In the genomic region with DNA sequence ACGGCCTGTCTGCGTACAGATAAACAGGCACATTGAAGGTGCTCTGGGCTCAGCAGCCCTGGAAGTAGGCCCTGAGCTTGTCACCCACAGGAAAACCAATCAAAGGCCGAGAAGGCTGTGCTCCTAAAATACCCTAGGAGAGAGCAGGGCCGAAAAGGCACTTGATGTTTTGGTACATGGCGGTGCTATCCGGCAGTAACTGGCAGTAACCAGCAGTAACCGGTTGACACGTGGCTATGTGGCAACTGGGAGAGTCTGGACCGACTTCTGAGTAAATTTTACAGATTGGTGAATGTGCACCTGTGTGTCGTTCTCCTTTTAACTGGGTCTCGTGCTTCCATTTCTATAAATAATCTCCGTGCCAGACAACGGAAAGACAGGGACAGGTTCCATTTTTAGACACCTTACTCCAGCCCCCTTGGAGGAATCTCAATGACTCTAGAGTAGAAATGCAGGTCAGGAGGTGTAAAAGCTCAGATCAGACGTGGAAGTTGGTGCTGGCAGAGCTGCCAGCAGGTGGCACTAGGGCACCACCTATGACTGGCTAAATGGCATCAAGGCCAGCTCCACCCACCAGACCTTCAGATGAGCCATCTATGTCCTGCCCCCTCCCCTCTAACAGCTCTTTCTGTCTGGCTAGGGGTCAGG, we compare ENCODE assay signal across 8 mouse cellular contexts.
DNase-seq lines count a peak whose midpoint lies in the region; ATAC-seq lines count a peak whose summit lies in the region.

No protein-coding gene starts in this region.

- ATAC-seq in hindbrain, embryonic 13.5 days (ENCODE audit: low FRiP score): peak; percentile 72

- peak; percentile 73 for DNase-seq in 416B (ENCODE audit: low read depth)
- DNase-seq in Muller cell, postnatal 12 days (ENCODE audit: inconsistent ontology term): peak; percentile 58
- peak; percentile 84 for DNase-seq in cerebellum, adult 9-10 months
- DNase-seq in frontal cortex, postnatal 25 days (ENCODE audit: low spot score in 2 of 2): peak; percentile 36 to 55
- DNase-seq in left cerebral cortex, postnatal 4 days: peak; percentile 76
- DNase-seq in neural tube, embryonic 10.5 days (ENCODE audit: extremely low spot score, low spot score): peak; percentile 65
- peak; percentile 28 to 73 for DNase-seq in thymus, postnatal 10 days (ENCODE audit: low spot score in 2 of 2)

- H3K27me3 ChIP-seq in hindbrain, embryonic 13.5 days: 0 out of 2 replicates have a peak, but pooled peaks cover 4% of the 10 kb centered on the region

- no peak overlapping the region for H3K27ac ChIP-seq in hindbrain, embryonic 13.5 days

- no peak overlapping the region for H3K4me3 ChIP-seq in hindbrain, embryonic 13.5 days

- H3K4me1 ChIP-seq in hindbrain, embryonic 13.5 days (replicated peaks): no peaks in the 10 kb centered on the region

- no peaks in the 10 kb centered on the region for H3K9me3 ChIP-seq in hindbrain, embryonic 13.5 days

- H3K9ac ChIP-seq in hindbrain, embryonic 13.5 days: no peak overlapping the region

- no peaks in the 10 kb centered on the region for H3K36me3 ChIP-seq in hindbrain, embryonic 13.5 days

- WGBS in hindbrain, embryonic 13.5 days: 68% methylated on average over 14 of the region's 14 CpGs

- intact Hi-C loops in left cerebral cortex, postnatal 4 days (cut with DNase I): no loop called here

- H3K4me2 ChIP-seq in hindbrain, embryonic 13.5 days: no peak overlapping the region
